20 mouse cellular contexts compared by ENCODE assay signal in genomic region chr5:58227137-58227536, GRCm38 (mm10).
DNase-seq lines count a peak whose midpoint lies in the region; ATAC-seq and TF ChIP-seq lines count a peak whose summit lies in the region.
"Had no signal": no experiment of that assay in that cellular context is flagged by ENCODE, and none has a peak within 500 bp of the region (broad histone marks: within the 10 kb centered on the region; RNA-seq: fewer than 3 reads in every experiment).

No protein-coding gene starts in this region.

- dilution Hi-C loops in CH12.LX (cut with MboI; ENCODE audit: extremely low pct_ligation_motif_present, extremely low pct_unique_long_range_greater_than_20kb, low sequenced_read_pairs), result no loop called here

- TF ChIP-seq POLR2A in CH12.LX (IDR thresholded peaks at IDR 0.05; ENCODE audit: low read depth, low read length) (no peak), MEL (IDR thresholded peaks at IDR 0.05; ENCODE audit: control insufficient read depth in 1 of 2, insufficient read depth in 1 of 2, low read depth in 1 of 2, low read length in 2 of 2, poor library complexity in 1 of 2) (no peak)

- no peaks in the 10 kb centered on the region for H3K4me1 ChIP-seq in CH12.LX (ENCODE audit: control insufficient read depth in 1 of 2, insufficient read depth in 2 of 2)
- peaks cover 0 to 2% of the 10 kb centered on the region in 2 experiments; a peak in 2 of 4 replicates for H3K4me1 ChIP-seq in MEL (ENCODE audit: control insufficient read depth in 1 of 2, insufficient read depth in 2 of 2, low read length in 2 of 2)
- H3K4me1 ChIP-seq in hindbrain, embryonic 11.5 days (replicated peaks; ENCODE audit: control insufficient read depth, insufficient read depth, low read length), result no peaks in the 10 kb centered on the region

- H3K4me3 ChIP-seq in CH12.LX (replicated peaks in 1 of 3; ENCODE audit: low read depth in 2 of 3, low read length in 2 of 3, poor library complexity in 1 of 3) (peak overlapping the region in 1 of 3 experiments; percentile 8), MEL (ENCODE audit: control insufficient read depth in 1 of 2, insufficient read depth in 1 of 2, low read depth in 2 of 2, low read length in 2 of 2) (no peak overlapping the region)
- H3K4me3 ChIP-seq in hindbrain, embryonic 11.5 days (ENCODE audit: low read depth, low read length), result no peak overlapping the region

- 87% methylated on average over 4 of the region's 4 CpGs for WGBS in hindbrain, embryonic 11.5 days

- in situ Hi-C loops in CH12.LX (cut with MboI; ENCODE audit: low pct_ligation_motif_present, low pct_unique_long_range_greater_than_20kb, low sequenced_read_pairs), result no loop called here

- TF ChIP-seq EP300 in CH12.LX (IDR thresholded peaks at IDR 0.05; ENCODE audit: low read length) (no peak), MEL (IDR thresholded peaks at IDR 0.05; ENCODE audit: low read depth in 1 of 2, low read length in 2 of 2) (peak; percentile 24 to 69; a peak in 1 of 4 replicates)

- no peak for DNase-seq in CH12.LX (ENCODE audit: extremely low read depth)
- DNase-seq in MEL (ENCODE audit: low read depth, low spot score), result no peak
- no peak for DNase-seq in thymus, postnatal 4 days
- DNase-seq in hindbrain, embryonic 11.5 days (ENCODE audit: low spot score), result no peak
- DNase-seq: adrenal gland, adult 2 months; adrenal gland, adult 8-10 months; adrenal gland, postnatal 10 days; adrenal gland, postnatal 14 days; adrenal gland, postnatal 25 days; adrenal gland, postnatal 36 days; B cell, adult 2 months; cerebellum, adult 11 months; cerebellum, adult 11-12 months; cerebellum, adult 18-20 months; cerebellum, adult 2 months; cerebellum, adult 8-10 months had no signal

- no peak for ATAC-seq in hindbrain, embryonic 11.5 days (ENCODE audit: low FRiP score)
- ATAC-seq: activated CD4-positive, CD25-positive, alpha-beta regulatory T cell, adult 4 months; CD4-positive, CD25-positive, alpha-beta regulatory T cell, adult 4 months; Patski had no signal

- H3K27ac ChIP-seq in CH12.LX (ENCODE audit: insufficient read depth, low read depth) (no peak overlapping the region), MEL (ENCODE audit: control insufficient read depth, low read depth, low read length) (no peak overlapping the region; the same call in 1 of the 2 replicates)
- H3K27ac ChIP-seq in hindbrain, embryonic 11.5 days (ENCODE audit: low read depth, low read length), result no peak overlapping the region

- no peaks in the 10 kb centered on the region for H3K27me3 ChIP-seq in CH12.LX (replicated peaks)
- H3K27me3 ChIP-seq in MEL (ENCODE audit: control insufficient read depth in 1 of 2, insufficient read depth in 2 of 2, low read length in 2 of 2), result no peaks in the 10 kb centered on the region
- no peaks in the 10 kb centered on the region for H3K27me3 ChIP-seq in hindbrain, embryonic 11.5 days (ENCODE audit: control insufficient read depth, insufficient read depth, low read length)

- H3K4me2 ChIP-seq in CH12.LX (ENCODE audit: insufficient read depth, low read depth, poor library complexity, severe bottlenecking), result no peak overlapping the region
- H3K4me2 ChIP-seq in hindbrain, embryonic 11.5 days (replicated peaks; ENCODE audit: low read depth, low read length), result no peak overlapping the region

- H3K9me3 ChIP-seq in CH12.LX (replicated peaks; ENCODE audit: low read length) (peaks cover 5% of the 10 kb centered on the region), MEL (replicated peaks; ENCODE audit: insufficient read depth, low read length) (no peaks in the 10 kb centered on the region)
- H3K9me3 ChIP-seq in hindbrain, embryonic 11.5 days (ENCODE audit: control insufficient read depth, low read length), result no peaks in the 10 kb centered on the region
- H3K9me3 ChIP-seq: G1E had no signal

- H3K79me2 ChIP-seq in CH12.LX (replicated peaks; ENCODE audit: control insufficient read depth, extremely low read depth, insufficient read depth, poor library complexity, severe bottlenecking) (no peaks in the 10 kb centered on the region), MEL (ENCODE audit: control insufficient read depth, insufficient read depth, low read length, poor library complexity) (no peaks in the 10 kb centered on the region)

- TF ChIP-seq CTCF in CH12.LX (conservative IDR thresholded peaks at IDR 0.05 in 1 of 2, IDR thresholded peaks at IDR 0.05 in 1 of 2; ENCODE audit: low read depth in 2 of 2, low read length in 2 of 2) (no peak), MEL (IDR thresholded peaks at IDR 0.05 in 2 of 3, conservative IDR thresholded peaks at IDR 0.05 in 1 of 3; ENCODE audit: control insufficient read depth in 1 of 3, insufficient read depth in 1 of 3, low read depth in 2 of 3, low read length in 3 of 3, poor library complexity in 1 of 3, severe bottlenecking in 1 of 3) (no peak)

- H3K36me3 ChIP-seq in CH12.LX (replicated peaks in 1 of 2; ENCODE audit: control insufficient read depth in 1 of 2, insufficient read depth in 1 of 2, low read length in 1 of 2), result no peaks in the 10 kb centered on the region
- no peaks in the 10 kb centered on the region for H3K36me3 ChIP-seq in MEL (ENCODE audit: control insufficient read depth in 1 of 2, insufficient read depth in 2 of 2, low read length in 2 of 2)
- no peaks in the 10 kb centered on the region for H3K36me3 ChIP-seq in hindbrain, embryonic 11.5 days (ENCODE audit: control insufficient read depth, insufficient read depth, low read length)
- H3K36me3 ChIP-seq: G1E had no signal

- TF ChIP-seq RAD21 in CH12.LX (IDR thresholded peaks at IDR 0.05; ENCODE audit: low read depth, low read length), result no peak
- TF ChIP-seq RAD21 in MEL (IDR thresholded peaks at IDR 0.05; ENCODE audit: low read depth, low read length), result no peak

- peak overlapping the region; percentile 39; the same call in 1 of the 2 replicates for H3K9ac ChIP-seq in CH12.LX (ENCODE audit: insufficient read depth, low read depth)
- no peak overlapping the region for H3K9ac ChIP-seq in MEL (ENCODE audit: control insufficient read depth, low read depth, low read length, poor library complexity, severe bottlenecking)
- no peak overlapping the region for H3K9ac ChIP-seq in hindbrain, embryonic 11.5 days (ENCODE audit: low read depth, low read length)

TF ChIP-seq in CH12.LX, 34 proteins besides CTCF, POLR2A, EP300 and RAD21:
- TF ChIP-seq MAX (IDR thresholded peaks at IDR 0.05; ENCODE audit: low read length), result no peak
- no peak for TF ChIP-seq MAFK (IDR thresholded peaks at IDR 0.05; ENCODE audit: insufficient replicate concordance, low read length)
- no peak for TF ChIP-seq NRF1 (IDR thresholded peaks at IDR 0.05; ENCODE audit: low read depth, low read length)
- TF ChIP-seq TCF12 (IDR thresholded peaks at IDR 0.05; ENCODE audit: low read depth, low read length), result no peak
- TF ChIP-seq ZC3H11A (IDR thresholded peaks at IDR 0.05; ENCODE audit: low read depth, low read length), result no peak
- no peak for TF ChIP-seq CHD1 (IDR thresholded peaks at IDR 0.05; ENCODE audit: low read depth, low read length)
- no peak for TF ChIP-seq MXI1 (IDR thresholded peaks at IDR 0.05; ENCODE audit: low read depth, low read length)
- TF ChIP-seq ZMIZ1 (IDR thresholded peaks at IDR 0.05; ENCODE audit: low read depth, low read length), result no peak
- TF ChIP-seq UBTF (IDR thresholded peaks at IDR 0.05; ENCODE audit: low read depth, low read length), result no peak
- TF ChIP-seq MAZ (IDR thresholded peaks at IDR 0.05; ENCODE audit: low read depth, low read length), result no peak
- no peak for TF ChIP-seq NELFE (IDR thresholded peaks at IDR 0.05; ENCODE audit: low read depth, low read length)
- TF ChIP-seq ELF1 (IDR thresholded peaks at IDR 0.05; ENCODE audit: low read depth, low read length), result no peak
- TF ChIP-seq USF2 (conservative IDR thresholded peaks at IDR 0.05; ENCODE audit: low read depth, low read length), result no peak
- TF ChIP-seq KAT2A (IDR thresholded peaks at IDR 0.05; ENCODE audit: insufficient replicate concordance, low read length), result no peak
- TF ChIP-seq ZKSCAN1 (IDR thresholded peaks at IDR 0.05; ENCODE audit: borderline replicate concordance, low read depth, low read length), result no peak
- no peak for TF ChIP-seq JUND (conservative IDR thresholded peaks at IDR 0.05; ENCODE audit: low read depth, low read length)
- no peak for TF ChIP-seq E2F4 (IDR thresholded peaks at IDR 0.05; ENCODE audit: insufficient replicate concordance, low read depth, low read length)
- TF ChIP-seq MEF2A (IDR thresholded peaks at IDR 0.05; ENCODE audit: borderline replicate concordance, low read depth, low read length), result no peak
- no peak for TF ChIP-seq SMC3 (IDR thresholded peaks at IDR 0.05; ENCODE audit: low read depth, low read length)

TF ChIP-seq in MEL, 35 proteins besides CTCF, POLR2A, EP300 and RAD21:
- TF ChIP-seq SIN3A (IDR thresholded peaks at IDR 0.05; ENCODE audit: low read length) (0 out of 2 replicates have a peak, but pooled peaks have one; percentile 19), POLR2AphosphoS2 (IDR thresholded peaks at IDR 0.05; ENCODE audit: low read length) (no peak), MYB (IDR thresholded peaks at IDR 0.05; ENCODE audit: low read depth, low read length) (peak; percentile 53; the same call in 1 of the 2 replicates), NELFE (IDR thresholded peaks at IDR 0.05; ENCODE audit: low read depth, low read length) (no peak)

Comparison
In these comparisons a context has a peak if more than half of its experiments do, and no peak if none do; other contexts are left out.
1. Of the 35 proteins assayed by ChIP-seq in both MEL and CH12.LX: peak only in MEL: EP300 and SIN3A; only in CH12.LX: none; in both: none; in neither: 33.